Mouse (Mus musculus) skeletal muscle tissue, postnatal 0 days (tissue): Measurements from ENCODE around the gene Setd7. TPM values are rescaled to one million over a fixed set of nuclear protein-coding genes. Genes with fewer than 3 reads are reported as not detected.

Experiments used
- polyA plus RNA-seq: library from polyadenylated mRNA; unstranded; fragments of >200 nt; fragmentation: Nextera tagmentation; extraction: Ambion mirVana; gene quantifications from 2 replicates; pipeline ENCODE4 v1.2.1, GENCODE M21; 2015

Gene Setd7
- polyA plus RNA-seq: 2.9 and 3.7 TPM in 2 replicates

GRCm38 (mm10) chr3:51560511-51561108, at the start of gene Setd7:
TSS of gene Setd7 (minus strand) at chr3:51560879.

DNA sequence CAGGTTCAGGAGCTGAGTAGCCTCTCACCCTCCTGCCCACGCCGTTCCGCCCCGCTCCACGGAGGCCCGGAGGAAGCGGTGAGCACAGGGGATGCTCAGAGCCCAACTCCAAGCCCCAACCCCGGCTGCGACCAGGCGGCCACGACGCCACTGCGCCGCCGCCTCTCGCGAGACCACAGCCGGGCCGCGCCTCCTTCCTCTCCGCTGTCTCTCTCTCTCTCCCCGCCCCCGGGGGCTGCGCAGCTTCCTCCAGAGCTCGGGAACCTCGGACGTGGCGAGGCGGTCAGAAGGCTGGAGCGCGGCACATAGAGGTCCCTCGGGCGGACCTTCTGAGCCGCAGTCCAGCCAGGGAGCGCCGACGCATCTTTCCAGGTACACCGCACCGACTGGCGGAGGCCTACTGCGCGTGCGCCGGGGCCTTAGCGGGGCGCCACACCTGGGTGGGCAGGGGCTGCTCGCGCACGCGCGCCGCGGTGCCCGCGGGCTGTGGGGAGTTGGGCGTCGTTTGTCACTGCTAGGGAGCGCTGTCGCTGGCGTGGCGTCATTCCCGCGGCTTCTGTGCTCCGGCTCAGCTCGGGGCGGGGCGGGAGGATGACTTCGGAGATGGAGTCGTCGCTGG, 76.8 kb downstream of the Setd7 start, which contains the start of gene Rab33b:
Gene Rab33b, plus strand, starts transcription at position 180 of the 619 bp plus-strand sequence.

Other genes starting within 250 kb of the Setd7 start
- 39.4 and 39.7 TPM in 2 replicates for gene Elf2, start 220.2 kb downstream of the Setd7 start, polyA plus RNA-seq
- gene Mgarp, start 164.1 kb downstream of the Setd7 start, polyA plus RNA-seq: 0.83 and 1.6 TPM in 2 replicates
- gene Ndufc1, start 151.9 kb downstream of the Setd7 start, polyA plus RNA-seq: 1,537 and 1,754 TPM in 2 replicates
- 20.9 and 21.1 TPM in 2 replicates for gene Naa15, start 145.7 kb downstream of the Setd7 start, polyA plus RNA-seq
- 16.8 and 17.0 TPM in 2 replicates for gene Rab33b, start 77.0 kb downstream of the Setd7 start, polyA plus RNA-seq
- 1.9 and 11.8 TPM in 2 replicates for gene Mgst2, start 99.5 kb upstream of the Setd7 start, polyA plus RNA-seq